17 mouse cellular contexts compared by ENCODE assay signal in genomic region chr16:92930103-92930502, GRCm38 (mm10).
"Had no signal": no experiment of that assay in that cellular context is flagged by ENCODE, and none has a peak within 500 bp of the region (broad histone marks: within the 10 kb centered on the region; RNA-seq: fewer than 3 reads in every experiment).

No protein-coding gene starts in this region.

- H3K27me3 ChIP-seq: liver, embryonic 13.5 days; midbrain, embryonic 12.5 days; midbrain, embryonic 15.5 days; neural tube, embryonic 13.5 days; stomach, embryonic 15.5 days had no signal

- H3K4me2 ChIP-seq: kidney, embryonic 15.5 days; liver, embryonic 13.5 days; lung, embryonic 14.5 days; midbrain, embryonic 12.5 days; midbrain, embryonic 15.5 days; neural tube, embryonic 13.5 days; stomach, embryonic 15.5 days had no signal

- H3K36me3 ChIP-seq: kidney, embryonic 15.5 days; liver, embryonic 13.5 days; midbrain, embryonic 12.5 days; midbrain, embryonic 15.5 days; neural tube, embryonic 13.5 days; stomach, embryonic 15.5 days had no signal

- H3K4me3 ChIP-seq: kidney, embryonic 15.5 days; left cerebral cortex, adult 2 months; liver, embryonic 13.5 days; midbrain, embryonic 12.5 days; midbrain, embryonic 15.5 days; neural tube, embryonic 13.5 days; stomach, embryonic 15.5 days had no signal

- DNase-seq: kidney, adult 8-10 months; kidney, postnatal 14 days; kidney, postnatal 4 days; liver, embryonic 13.5 days; lung, embryonic 14.5 days; lung, postnatal 14 days; lung, postnatal 4 days; retina, postnatal 1 day; right cerebral cortex, postnatal 25 days; spleen, adult 18-20 months; thymus, postnatal 25 days had no signal
